Mouse (Mus musculus) liver, adult 2 months (tissue): ENCODE measurements around the gene Ccdc84. TPM values are rescaled to one million over a fixed set of nuclear protein-coding genes. Genes with fewer than 3 reads are reported as not detected.

Experiments
- DNase-seq: peaks from one replicate; pipeline ENCODE4 v3.0.0-alpha.2; 2011; ENCODE audit warnings: low read depth, low spot score; ENCODE audit errors: extremely low read depth
- H3K27ac ChIP-seq: fragments of 200-500 bp; replicated peaks from 2 replicates; pipeline ENCODE4 v1.5.1; 2012; ENCODE audit warnings: low read depth, mild to moderate bottlenecking, control low read depth, inconsistent platforms, low read length; ENCODE audit not compliant: insufficient read depth
- H3K27me3 ChIP-seq: fragments of 200-500 bp; 2 replicates; pipeline ENCODE4 v1.6.1; 2012; ENCODE audit warnings: mild to moderate bottlenecking, moderate library complexity, low read length, inconsistent platforms; ENCODE audit not compliant: control insufficient read depth, insufficient read depth
- H3K36me3 ChIP-seq: fragments of 200-500 bp; 2 replicates; pipeline ENCODE4 v1.6.1; 2012; ENCODE audit warnings: low read length, inconsistent platforms; ENCODE audit not compliant: control insufficient read depth, insufficient read depth
- H3K4me1 ChIP-seq: fragments of 200-500 bp; 2 replicates; pipeline ENCODE4 v1.6.1; 2011; ENCODE audit warnings: low read length; ENCODE audit not compliant: control insufficient read depth, insufficient read depth
- H3K4me3 ChIP-seq: fragments of 200-500 bp; 2 replicates; pipeline ENCODE4 v1.5.1; 2011; ENCODE audit warnings: low read depth, mild to moderate bottlenecking, control low read depth, low read length, moderate library complexity; ENCODE audit not compliant: insufficient read depth
- H3K79me2 ChIP-seq: fragments of 200-500 bp; 2 replicates; pipeline ENCODE4 v1.6.1; 2012; ENCODE audit warnings: inconsistent platforms, mild to moderate bottlenecking, low read length, moderate library complexity; ENCODE audit not compliant: control insufficient read depth, insufficient read depth
- H3K9ac ChIP-seq: fragments of 200-500 bp; 2 replicates; pipeline ENCODE4 v1.6.1; 2012; ENCODE audit warnings: low read depth, mild to moderate bottlenecking, control low read depth, inconsistent platforms, low read length
- CTCF ChIP-seq: fragments of 200-500 bp; IDR thresholded peaks from 2 replicates; pipeline ENCODE4 v1.5.1; 2011; ENCODE audit warnings: low read depth, low read length, control low read depth
- POLR2A ChIP-seq: fragments of 200-500 bp; IDR thresholded peaks from 2 replicates; pipeline ENCODE4 v1.6.1; 2011; ENCODE audit warnings: low read length, control low read depth; ENCODE audit not compliant: insufficient read depth; ENCODE audit errors: extremely low read depth
- whole genome bisulfite sequencing: fragments of 180-500 bp; shearing (Covaris S2); methylation state at CpG from one replicate; pipeline ENCODE4 v1.1.7; 2018; 5-methylcytosine and 5-hydroxymethylcytosine counted together
- polyA plus RNA-seq: library from polyadenylated mRNA; depleted of rRNA; stranded (reverse); fragments of >200 nt; gene quantifications from 2 replicates; pipeline ENCODE4 v1.2.3, GENCODE M21; 2012; rRNA removed
- total RNA-seq: library from RNA; depleted of rRNA; stranded (reverse); fragments of >200 nt; gene quantifications from 2 replicates; pipeline ENCODE4 v1.2.3, GENCODE M21; 2014; rRNA removed

Ccdc84 gene
- total RNA-seq (8.8 and 10.2 TPM in 2 replicates), polyA plus RNA-seq (14.7 and 22.0 TPM in 2 replicates)

- TF ChIP-seq CTCF (no peak), POLR2A (no peak)
- Histone ChIP-seq H3K27me3 (no peaks in the 10 kb centered on the region), H3K36me3 (0 out of 2 replicates have a peak, but pooled peaks cover 2% of the 10 kb centered on the region), H3K79me2 (peaks cover 6% of the 10 kb centered on the region; the same call in 1 of the 2 replicates), H3K27ac (peak within 1 kb of the TSS; percentile 71), H3K4me1 (peaks cover 4% of the 10 kb centered on the region; the same call in 1 of the 2 replicates), H3K4me3 (peak within 1 kb of the TSS; percentile 84), H3K9ac (peak within 1 kb of the TSS; percentile 88)
- no peak for DNase-seq
- WGBS: 80% methylated on average over 14 of the region's 14 CpGs
Observed at GRCm38 (mm10) chr9:44418519-44419385, at the start of gene Ccdc84. TSS of gene Ccdc84 (minus strand) at chr9:44418569.

- WGBS: 73% methylated on average over 5 of the region's 5 CpGs
- H3K27me3 ChIP-seq: no peaks in the 10 kb centered on the region
- no peaks in the 10 kb centered on the region for H3K4me1 ChIP-seq
- TF ChIP-seq CTCF (no peak), POLR2A (no peak)
- no peak overlapping the region for H3K27ac ChIP-seq
- H3K79me2 ChIP-seq: no peaks in the 10 kb centered on the region
- H3K36me3 ChIP-seq: no peaks in the 10 kb centered on the region
- no peak overlapping the region for H3K9ac ChIP-seq
- DNase-seq: peak; percentile 33
- no peak overlapping the region for H3K4me3 ChIP-seq
Observed at GRCm38 (mm10) chr9:44461950-44462349, 43.6 kb upstream of the Ccdc84 start.

- Histone ChIP-seq H3K79me2 (no peaks in the 10 kb centered on the region), H3K4me3 (no peak overlapping the region), H3K36me3 (no peaks in the 10 kb centered on the region), H3K27me3 (no peaks in the 10 kb centered on the region), H3K27ac (no peak overlapping the region), H3K9ac (no peak overlapping the region), H3K4me1 (no peaks in the 10 kb centered on the region)
- TF ChIP-seq POLR2A: no peak
- TF ChIP-seq CTCF: no peak
- WGBS: 35% methylated on average over 11 of the region's 11 CpGs
- no peak for DNase-seq
Observed at GRCm38 (mm10) chr9:44457035-44457742, 38.8 kb upstream of the Ccdc84 start.

GRCm38 (mm10) chr9:44454891-44455220, 36.5 kb upstream of the Ccdc84 start, which contains the start of gene Upk2:
TSS of gene Upk2 (minus strand) at chr9:44454976.
- Histone ChIP-seq H3K4me1 (no peaks in the 10 kb centered on the region), H3K27ac (no peak within 1 kb of the TSS), H3K36me3 (no peaks in the 10 kb centered on the region), H3K79me2 (no peaks in the 10 kb centered on the region), H3K4me3 (no peak within 1 kb of the TSS), H3K27me3 (no peaks in the 10 kb centered on the region), H3K9ac (no peak within 1 kb of the TSS)
- no peak for TF ChIP-seq POLR2A
- no peak for TF ChIP-seq CTCF
- DNase-seq: no peak
- 58% methylated on average over 4 of the region's 4 CpGs for WGBS

- Histone ChIP-seq H3K36me3 (no peaks in the 10 kb centered on the region), H3K27me3 (no peaks in the 10 kb centered on the region), H3K4me1 (no peaks in the 10 kb centered on the region), H3K27ac (no peak overlapping the region), H3K4me3 (no peak overlapping the region), H3K79me2 (no peaks in the 10 kb centered on the region), H3K9ac (no peak overlapping the region)
- DNase-seq: peak; percentile 45
- TF ChIP-seq CTCF (peak; percentile 99), POLR2A (no peak)
- WGBS: 16% methylated on average over 14 of the region's 14 CpGs
Observed at GRCm38 (mm10) chr9:44454132-44454890, 35.9 kb upstream of the Ccdc84 start.
